Mouse (Mus musculus): ENCODE data around the gene Alkbh1. TPM values are rescaled to one million over a fixed set of nuclear protein-coding genes. Genes with fewer than 3 reads are reported as not detected.
"Not testable (repeated sequence)": the region's sequence is repeated elsewhere in the genome, so short reads cannot be mapped to it uniquely, and the experiment has no call there.

Alkbh1 gene
- 17.7 and 19.5 TPM in 2 replicates for total RNA-seq (2015)
- 25.6 and 32.2 TPM in 2 replicates for total RNA-seq (2017)

- ATAC-seq (ENCODE audit: poor library complexity, severe bottlenecking): peak; percentile 98
These were observed at the start of gene Alkbh1, which contains the start of gene Slirp for GRCm38 (mm10) chr12:87443700-87444122. TSS of gene Alkbh1 (minus strand) at chr12:87444017. TSS of gene Slirp (plus strand) at chr12:87443896.

GRCm38 (mm10) chr12:87488683-87489082 is 44.9 kb upstream of the Alkbh1 start:
- ATAC-seq (ENCODE audit: poor library complexity, severe bottlenecking): peak; percentile 51

GRCm38 (mm10) chr12:87482482-87482881 is 38.7 kb upstream of the Alkbh1 start:
- ATAC-seq (ENCODE audit: poor library complexity, severe bottlenecking): not testable (repeated sequence)

GRCm38 (mm10) chr12:87474756-87475155 is 30.9 kb upstream of the Alkbh1 start:
- no peak for ATAC-seq (ENCODE audit: poor library complexity, severe bottlenecking)

GRCm38 (mm10) chr12:87471964-87472786 is 28.4 kb upstream of the Alkbh1 start, which contains the start of gene Snw1:
TSS of gene Snw1 (minus strand) at chr12:87472274.
- peak; percentile 91 for ATAC-seq (ENCODE audit: poor library complexity, severe bottlenecking)

- ATAC-seq (ENCODE audit: poor library complexity, severe bottlenecking): no peak
These were observed 27.7 kb upstream of the Alkbh1 start for GRCm38 (mm10) chr12:87471421-87471963.

GRCm38 (mm10) chr12:87470263-87471136 is 26.7 kb upstream of the Alkbh1 start:
- 0 out of 2 replicates have a peak, but pooled peaks have one; percentile 19 for ATAC-seq (ENCODE audit: poor library complexity, severe bottlenecking)

- ATAC-seq (ENCODE audit: poor library complexity, severe bottlenecking): no peak
These were observed 21.0 kb upstream of the Alkbh1 start for GRCm38 (mm10) chr12:87464678-87465297.

- ATAC-seq (ENCODE audit: poor library complexity, severe bottlenecking): no peak
These were observed 5.6 kb upstream of the Alkbh1 start for GRCm38 (mm10) chr12:87449456-87449855.

GRCm38 (mm10) chr12:87444211-87444610 is 394 bp upstream of the Alkbh1 start:
- ATAC-seq (ENCODE audit: poor library complexity, severe bottlenecking): no peak

- peak; percentile 68 for ATAC-seq (ENCODE audit: poor library complexity, severe bottlenecking)
These were observed 610 bp downstream of the Alkbh1 start for GRCm38 (mm10) chr12:87443115-87443699.

GRCm38 (mm10) chr12:87442177-87443114 is 1.4 kb downstream of the Alkbh1 start:
- no peak for ATAC-seq (ENCODE audit: poor library complexity, severe bottlenecking)

- no peak for ATAC-seq (ENCODE audit: poor library complexity, severe bottlenecking)
These were observed 14.9 kb downstream of the Alkbh1 start for GRCm38 (mm10) chr12:87428885-87429284.

GRCm38 (mm10) chr12:87428295-87428694 is 15.5 kb downstream of the Alkbh1 start:
- ATAC-seq (ENCODE audit: poor library complexity, severe bottlenecking): no peak

- no peak for ATAC-seq (ENCODE audit: poor library complexity, severe bottlenecking)
These were observed 17.3 kb downstream of the Alkbh1 start for GRCm38 (mm10) chr12:87426354-87427031.

- no peak for ATAC-seq (ENCODE audit: poor library complexity, severe bottlenecking)
These were observed 19.3 kb downstream of the Alkbh1 start for GRCm38 (mm10) chr12:87424516-87424915.

- no peak for ATAC-seq (ENCODE audit: poor library complexity, severe bottlenecking)
These were observed 20.1 kb downstream of the Alkbh1 start for GRCm38 (mm10) chr12:87423700-87424099.

- peak; percentile 38; the same call in 1 of the 2 replicates for ATAC-seq (ENCODE audit: poor library complexity, severe bottlenecking)
These were observed 21.9 kb downstream of the Alkbh1 start for GRCm38 (mm10) chr12:87421708-87422507.

Measured in megakaryocyte, adult 5-6 weeks (primary cell).